Mouse (Mus musculus) thymus, adult 2 months (tissue): ENCODE results near the gene Gpn2.

Experiments used
- CTCF ChIP-seq: fragments of 200-500 bp; IDR thresholded peaks from 2 replicates; pipeline ENCODE4 v1.5.1; 2012; ENCODE audit warnings: mild to moderate bottlenecking, control low read depth, low read length, moderate library complexity, borderline replicate concordance; ENCODE audit not compliant: control insufficient read depth, poor library complexity, insufficient read depth; ENCODE audit errors: extremely low read depth
- POLR2A ChIP-seq: fragments of 200-500 bp; IDR thresholded peaks from 2 replicates; pipeline ENCODE4 v1.6.1; 2012; ENCODE audit warnings: mild to moderate bottlenecking, low read length, control low read depth, moderate library complexity; ENCODE audit not compliant: control insufficient read depth, poor library complexity, insufficient read depth; ENCODE audit errors: extremely low read depth

DNA sequence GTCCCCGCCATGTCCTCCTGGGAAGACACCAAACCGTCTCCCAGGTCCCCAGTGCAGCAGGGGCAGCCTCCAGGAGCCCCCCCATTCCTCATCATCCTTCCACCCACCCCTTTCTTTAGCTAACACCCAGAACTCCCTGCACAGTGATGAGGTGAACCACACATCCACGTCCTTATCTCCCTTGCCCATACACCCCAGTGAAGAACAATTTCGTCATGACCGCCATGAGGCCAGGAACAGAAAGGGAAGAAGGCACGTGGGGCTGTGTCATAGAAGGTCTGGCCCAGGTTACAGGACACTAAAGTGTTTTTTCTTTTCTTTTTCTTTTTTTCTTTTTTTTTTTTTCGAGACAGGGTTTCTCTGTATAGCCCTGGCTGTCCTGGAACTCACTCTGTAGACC, 40.7 kb downstream of the Gpn2 start:
- no peak for TF ChIP-seq CTCF
- TF ChIP-seq POLR2A, result no peak
